Mouse (Mus musculus): Measurements from ENCODE around the gene Hsp90ab1.

Gene Hsp90ab1

DNA sequence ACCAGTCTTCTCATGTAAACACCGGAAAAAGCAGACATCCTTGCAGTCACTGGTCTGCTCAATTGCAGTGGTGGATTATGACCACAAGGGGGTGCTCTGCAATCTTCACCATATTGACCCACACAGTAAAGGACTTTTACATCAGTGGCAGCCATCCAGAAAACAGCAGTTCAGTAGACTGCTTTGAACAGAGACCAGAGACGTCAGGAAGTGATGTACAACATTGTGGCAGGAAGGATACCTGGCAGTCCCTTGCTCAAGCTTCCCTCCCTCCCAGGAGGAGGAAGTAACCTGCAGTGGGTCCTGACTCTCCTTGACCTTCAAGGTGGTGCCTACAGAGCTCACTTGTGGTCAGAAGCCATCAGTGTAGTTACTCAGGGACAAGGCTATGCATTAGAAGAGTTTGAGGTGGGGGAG, 8.5 kb upstream of the Hsp90ab1 start:
- DNase-seq (ENCODE audit: extremely low spot score, low read depth, low spot score), result no peak

DNA sequence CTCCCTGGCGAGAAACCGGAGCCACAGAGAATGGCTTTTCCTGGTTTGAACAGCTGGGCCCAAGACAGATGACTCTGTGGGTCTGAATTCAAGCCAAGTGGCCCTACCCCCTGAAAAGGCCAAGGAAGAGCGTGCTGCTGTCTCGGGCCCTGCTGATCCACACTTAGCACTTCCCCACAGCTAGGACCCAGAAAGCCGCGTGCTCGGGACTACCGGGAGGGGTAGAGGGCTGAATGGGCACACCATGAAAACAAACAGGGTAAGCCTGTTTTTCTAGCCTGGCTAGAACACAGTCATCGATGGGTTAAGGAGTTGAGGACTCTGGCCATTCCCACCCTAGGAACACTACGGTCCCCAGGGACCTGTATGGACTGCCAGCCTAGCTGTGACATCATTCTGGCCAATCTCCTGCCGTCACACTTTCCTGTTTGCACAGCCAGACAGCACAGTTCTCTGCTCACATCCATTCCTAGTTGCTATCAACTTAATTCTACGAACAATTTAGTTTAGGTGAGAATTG, 7.9 kb upstream of the Hsp90ab1 start:
- no peak for DNase-seq (ENCODE audit: extremely low spot score, low read depth, low spot score)

DNA sequence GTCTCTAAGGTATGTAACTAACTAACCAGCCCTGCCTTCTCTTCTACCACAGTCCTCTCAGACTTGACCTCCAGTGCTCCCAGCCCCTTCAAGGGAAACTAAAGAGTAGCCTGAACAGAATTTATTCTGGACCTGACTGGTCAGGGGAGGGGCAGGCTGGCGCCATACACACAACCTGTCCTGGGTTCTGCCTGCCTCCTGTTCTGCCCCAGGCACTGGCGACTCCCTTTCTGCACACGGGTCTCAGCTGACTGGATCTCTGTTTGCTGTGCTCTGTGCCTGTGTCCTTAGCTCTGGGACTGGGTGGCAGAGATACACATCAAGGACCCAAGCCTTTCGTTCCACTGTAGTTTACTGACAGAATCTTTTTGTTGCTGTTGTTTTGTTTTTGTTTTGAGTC, 6.5 kb upstream of the Hsp90ab1 start:
- DNase-seq (ENCODE audit: extremely low spot score, low read depth, low spot score), result no peak

DNA sequence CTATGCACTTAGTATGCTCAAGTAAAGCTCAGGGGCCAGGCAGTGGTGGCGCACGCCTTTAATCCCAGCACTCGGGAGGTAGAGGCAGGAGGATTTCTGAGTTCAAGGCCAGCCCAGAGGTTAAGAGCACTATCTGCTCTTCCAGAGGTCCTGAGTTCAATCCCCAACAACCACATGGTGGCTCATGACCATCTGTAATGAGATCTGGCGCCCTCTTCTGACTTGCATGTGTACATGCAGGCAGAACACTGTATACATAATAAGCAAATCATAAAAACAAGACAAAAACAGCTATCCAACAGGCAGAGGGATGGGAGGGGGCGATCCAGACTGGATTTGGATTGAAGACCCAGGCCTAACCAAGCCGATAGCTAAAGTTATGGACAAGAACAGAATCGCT, 5.8 kb upstream of the Hsp90ab1 start:
- DNase-seq (ENCODE audit: extremely low spot score, low read depth, low spot score), result no peak

DNA sequence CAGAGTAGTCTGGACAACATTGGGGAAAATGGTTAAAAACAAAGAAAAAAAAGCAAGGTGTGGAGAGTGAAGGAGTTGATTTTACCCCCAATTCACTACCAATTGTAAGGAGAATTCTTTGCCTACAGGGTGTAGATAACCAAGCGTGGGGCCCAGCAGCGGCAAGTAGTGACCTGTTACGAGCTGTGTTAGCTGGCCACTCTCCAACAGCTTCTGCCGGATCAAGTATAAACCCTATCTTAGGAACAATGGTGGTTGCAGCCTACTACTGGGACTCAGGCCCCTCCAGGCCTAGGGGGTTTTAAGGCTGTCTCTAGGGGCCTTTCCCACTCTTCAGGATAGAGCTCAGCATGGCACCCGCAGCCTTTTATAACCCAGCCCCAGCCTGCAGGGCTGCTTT, 5.2 kb upstream of the Hsp90ab1 start:
- no peak for DNase-seq (ENCODE audit: extremely low spot score, low read depth, low spot score)

DNA sequence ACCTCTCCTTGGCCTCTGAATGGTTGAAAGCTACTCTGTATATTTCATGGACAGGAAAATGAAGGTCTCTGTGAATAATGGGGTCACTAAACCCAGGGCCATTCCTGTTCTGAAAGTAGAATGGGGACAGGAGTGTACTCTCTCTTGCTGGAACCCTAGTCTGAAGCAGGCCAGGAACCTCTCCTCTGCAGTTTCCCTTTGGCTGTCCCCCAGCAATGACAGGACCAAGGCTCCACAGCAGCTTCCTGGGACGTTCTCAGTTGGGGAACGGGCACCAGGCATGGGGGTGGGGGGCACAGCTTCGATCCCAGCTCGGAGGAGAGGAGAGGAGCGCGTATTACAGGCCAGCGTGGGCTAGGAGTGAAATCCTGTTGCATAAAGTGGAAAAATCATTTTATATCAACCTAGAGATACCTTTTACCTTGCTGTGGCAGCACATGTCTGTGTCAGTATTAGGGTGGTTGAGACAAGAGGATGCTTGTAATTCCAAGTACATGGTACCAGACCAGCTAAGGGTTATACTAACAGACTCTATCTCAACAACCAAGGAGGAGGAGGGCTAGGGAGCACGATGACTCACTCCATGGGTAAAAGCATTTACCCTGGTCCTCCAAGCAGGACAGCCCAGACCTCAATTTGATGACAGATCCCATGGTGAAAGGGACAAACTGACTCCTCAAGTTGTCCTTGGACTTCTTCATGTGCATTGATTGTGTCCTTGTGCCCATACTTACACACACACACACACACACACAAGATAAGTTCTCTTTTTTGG, 2.2 kb upstream of the Hsp90ab1 start:
- no peak for DNase-seq (ENCODE audit: extremely low spot score, low read depth, low spot score)

DNA sequence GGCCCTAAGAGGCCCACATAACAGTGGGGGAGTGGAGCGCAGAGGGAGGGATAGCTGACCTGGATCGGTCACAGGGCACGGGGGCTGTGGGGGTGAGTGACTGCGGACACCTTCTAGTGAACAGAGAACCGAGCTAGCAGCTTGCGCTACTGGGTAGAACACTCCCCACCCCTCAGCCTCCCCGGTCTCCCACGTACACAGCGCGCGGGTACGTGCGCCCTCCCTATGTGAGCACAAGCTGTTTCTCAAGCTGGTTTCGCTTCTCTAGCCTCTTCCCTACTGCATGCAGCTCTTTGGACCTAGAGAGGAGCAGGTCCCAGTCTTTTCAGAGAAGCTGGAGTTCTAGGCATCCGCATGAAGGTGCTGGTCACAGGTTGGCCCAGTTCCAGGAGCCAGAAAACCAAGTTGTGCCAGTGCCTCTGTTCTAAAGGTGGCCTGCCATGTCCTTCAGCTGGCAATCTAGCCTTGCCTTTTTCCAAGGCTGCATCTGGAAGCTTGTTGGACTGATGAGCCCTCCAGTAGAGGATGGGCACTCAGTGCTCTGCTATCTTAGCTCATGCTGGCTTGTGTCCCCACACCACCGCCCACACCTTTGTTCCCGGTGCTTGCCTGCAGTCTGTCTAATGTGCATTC, 1.2 kb upstream of the Hsp90ab1 start:
- no peak for DNase-seq (ENCODE audit: extremely low spot score, low read depth, low spot score)

DNA sequence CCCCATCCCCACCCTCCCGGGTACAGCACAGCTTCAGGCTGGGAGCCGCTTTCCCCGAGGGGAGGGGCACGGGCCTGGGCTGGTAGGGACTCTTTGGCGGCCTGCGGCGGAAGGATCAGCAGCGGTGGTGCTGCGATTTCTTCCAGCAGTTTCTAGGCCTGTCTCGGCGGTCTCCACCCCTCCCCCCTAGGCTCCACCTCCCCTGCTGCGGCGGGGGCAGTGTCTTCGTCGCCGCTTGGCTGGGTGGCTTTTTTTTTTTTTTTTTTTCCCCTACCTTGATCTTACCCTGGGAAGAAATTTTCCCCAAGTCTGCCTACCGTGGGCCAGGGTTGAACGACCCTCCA, 681 bp upstream of the Hsp90ab1 start:
- no peak for DNase-seq (ENCODE audit: extremely low spot score, low read depth, low spot score)

DNA sequence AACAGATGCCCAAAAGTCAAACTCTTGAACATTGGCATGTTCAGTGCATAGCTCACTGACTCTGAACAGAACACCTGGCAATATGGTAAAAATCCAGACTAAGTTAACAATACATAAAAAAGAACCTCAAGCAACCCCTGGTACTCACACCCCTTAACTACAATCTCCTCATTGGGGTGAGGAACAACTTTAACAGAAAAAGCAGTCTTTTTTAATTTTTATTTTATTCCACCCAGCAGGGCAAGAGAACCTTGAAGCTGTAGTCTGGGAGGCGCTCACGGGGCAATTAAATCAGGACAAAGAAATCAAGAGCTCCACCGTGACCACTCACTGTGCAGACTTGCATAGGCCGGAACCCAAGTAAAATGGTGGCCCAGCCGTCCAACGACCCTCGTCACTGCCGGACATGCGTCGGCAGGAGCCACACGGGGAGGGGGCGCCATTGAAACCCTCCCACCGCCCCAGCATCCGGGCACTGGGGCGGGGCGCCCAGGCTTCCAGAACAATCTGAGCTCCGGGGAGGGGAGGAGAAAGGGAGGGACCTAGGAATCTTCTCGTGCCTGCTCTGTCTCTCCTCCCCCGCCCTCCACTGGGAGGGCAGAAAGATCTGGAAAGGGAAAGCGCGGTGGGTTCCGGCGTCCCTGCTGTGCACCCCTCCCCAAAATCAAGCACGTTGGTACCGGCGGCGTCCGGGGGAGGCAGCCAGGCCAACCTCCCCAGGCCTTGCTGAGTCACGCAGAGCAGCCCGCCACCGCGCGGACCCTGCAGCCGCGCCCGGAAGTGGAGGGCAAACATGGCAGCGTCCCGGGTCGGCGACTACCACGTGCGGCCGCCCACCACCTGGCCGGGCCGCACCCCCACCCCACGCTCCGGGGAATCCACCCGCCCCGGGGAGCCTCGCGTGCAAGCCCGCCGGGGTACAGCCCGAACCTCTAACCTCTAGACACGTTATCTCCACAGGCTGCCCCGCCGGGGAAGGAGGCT, 676 bp downstream of the Hsp90ab1 start:
- DNase-seq (ENCODE audit: extremely low spot score, low read depth, low spot score), result no peak

DNA sequence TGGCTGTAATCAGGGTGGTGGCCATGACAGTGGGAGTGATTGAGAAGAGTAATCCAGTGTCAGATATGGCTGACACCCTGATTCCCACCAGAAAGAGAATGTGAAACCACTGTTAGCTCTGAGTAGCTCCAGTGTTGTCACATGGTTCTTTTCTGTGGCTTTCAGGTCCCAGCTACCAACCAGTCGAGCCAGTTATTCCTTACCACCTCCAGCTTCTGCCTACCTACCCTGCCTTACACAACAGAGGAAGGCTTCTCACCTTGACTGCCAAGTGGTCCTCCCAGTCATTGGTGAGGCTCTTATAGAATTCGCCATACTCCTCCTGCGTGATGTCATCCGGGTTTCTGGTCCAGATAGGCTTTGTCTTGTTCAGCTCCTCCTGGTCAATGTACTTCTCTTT, 3.1 kb downstream of the Hsp90ab1 start:
- no peak for DNase-seq (ENCODE audit: extremely low spot score, low read depth, low spot score)

DNA sequence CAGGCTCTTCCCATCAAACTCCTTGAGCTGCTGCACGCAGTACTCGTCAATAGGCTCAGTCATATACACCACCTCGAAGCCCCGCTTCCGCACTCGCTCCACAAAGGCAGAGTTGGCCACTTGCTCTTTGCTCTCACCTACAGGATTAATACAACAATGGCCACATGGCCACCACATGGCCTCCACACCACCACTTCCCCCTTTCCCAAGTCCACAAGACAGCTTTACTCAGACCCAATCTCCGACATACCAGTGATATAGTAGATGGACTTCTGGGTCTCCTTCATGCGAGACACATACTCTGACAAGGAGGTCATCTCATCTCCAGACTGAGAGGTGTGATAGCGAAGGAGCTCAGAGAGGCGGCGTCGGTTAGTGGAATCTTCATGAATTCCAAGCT, 4.1 kb downstream of the Hsp90ab1 start:
- DNase-seq (ENCODE audit: extremely low spot score, low read depth, low spot score), result no peak

DNA sequence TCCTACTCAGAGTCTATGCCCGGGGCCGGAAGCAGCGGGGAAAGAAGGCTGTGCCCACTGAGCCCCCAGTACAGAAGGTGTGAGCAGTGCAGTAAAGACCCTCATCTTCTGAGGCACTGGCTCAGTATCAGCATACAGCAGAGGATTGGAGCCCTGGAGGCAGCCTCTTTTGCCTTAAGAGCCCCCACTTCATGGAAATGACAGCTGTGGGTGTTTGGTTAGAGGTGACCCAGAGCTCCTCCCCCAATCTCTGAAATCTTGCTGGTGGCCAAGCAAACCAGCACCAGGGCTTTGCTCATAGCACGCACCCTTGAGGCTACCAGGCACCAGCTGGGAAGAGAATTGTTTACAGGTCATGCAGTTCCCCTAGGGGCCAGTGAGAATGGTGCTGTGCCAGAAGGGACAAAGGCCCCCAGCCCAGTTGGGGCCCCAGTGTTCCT, 5.9 kb downstream of the Hsp90ab1 start:
- DNase-seq (ENCODE audit: extremely low spot score, low read depth, low spot score), result no peak

DNA sequence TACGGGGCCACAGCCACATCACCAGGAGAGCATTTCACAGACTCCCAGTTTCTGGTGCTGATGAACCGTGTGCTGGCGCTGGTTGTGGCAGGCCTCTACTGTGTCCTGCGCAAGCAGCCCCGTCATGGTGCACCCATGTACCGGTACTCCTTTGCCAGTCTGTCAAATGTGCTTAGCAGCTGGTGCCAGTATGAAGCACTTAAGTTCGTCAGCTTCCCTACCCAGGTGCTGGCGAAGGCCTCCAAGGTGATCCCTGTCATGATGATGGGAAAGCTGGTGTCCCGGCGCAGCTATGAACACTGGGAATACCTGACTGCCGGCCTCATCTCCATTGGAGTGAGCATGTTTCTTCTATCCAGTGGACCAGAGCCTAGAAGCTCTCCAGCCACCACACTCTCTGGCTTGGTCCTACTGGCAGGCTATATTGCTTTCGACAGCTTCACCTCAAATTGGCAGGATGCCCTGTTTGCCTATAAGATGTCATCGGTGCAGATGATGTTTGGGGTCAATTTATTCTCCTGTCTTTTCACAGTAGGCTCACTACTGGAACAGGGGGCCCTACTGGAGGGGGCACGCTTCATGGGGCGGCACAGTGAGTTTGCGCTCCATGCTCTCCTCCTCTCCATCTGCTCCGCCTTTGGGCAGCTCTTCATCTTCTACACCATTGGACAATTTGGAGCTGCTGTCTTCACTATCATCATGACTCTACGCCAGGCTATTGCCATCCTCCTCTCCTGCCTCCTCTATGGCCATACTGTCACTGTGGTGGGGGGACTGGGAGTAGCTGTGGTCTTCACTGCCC, 6.5 kb downstream of the Hsp90ab1 start:
- DNase-seq (ENCODE audit: extremely low spot score, low read depth, low spot score), result no peak

DNA sequence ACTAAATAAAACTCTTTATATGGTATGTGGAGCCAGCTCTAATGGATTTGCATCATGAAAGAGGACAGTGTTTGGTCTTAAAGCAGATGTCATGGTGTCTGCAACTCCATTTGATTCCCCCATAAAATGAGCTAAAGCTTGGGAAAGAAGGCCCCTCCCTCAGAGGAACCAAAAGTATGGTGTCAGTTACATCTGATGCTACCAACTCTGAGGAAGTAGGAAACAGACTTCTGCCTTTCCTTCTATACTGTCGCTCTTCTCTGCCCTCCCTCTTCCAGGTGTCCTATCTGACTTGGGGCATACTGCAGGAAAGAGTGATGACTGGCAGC, 7.1 kb downstream of the Hsp90ab1 start:
- no peak for DNase-seq (ENCODE audit: extremely low spot score, low read depth, low spot score)

DNA sequence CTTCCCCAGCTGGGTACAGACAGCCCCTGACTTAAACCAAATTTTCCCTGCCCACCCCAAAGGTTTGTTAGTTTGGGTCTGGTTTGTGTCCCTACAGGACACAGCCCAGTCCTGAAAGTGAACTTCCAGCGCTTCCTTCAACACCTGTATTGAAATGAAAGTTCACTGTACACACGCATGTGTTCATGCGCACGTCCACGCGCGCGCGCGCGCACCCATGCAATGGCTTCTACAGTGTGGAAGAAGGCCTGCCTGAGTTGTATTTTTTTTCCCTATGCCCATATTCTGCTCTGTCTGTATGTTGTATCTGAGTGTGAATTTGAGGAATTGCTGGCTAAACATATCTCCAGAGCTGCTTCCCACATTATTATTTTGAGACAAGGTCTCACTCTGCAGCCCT, 8.0 kb downstream of the Hsp90ab1 start:
- no peak for DNase-seq (ENCODE audit: extremely low spot score, low read depth, low spot score)

DNA sequence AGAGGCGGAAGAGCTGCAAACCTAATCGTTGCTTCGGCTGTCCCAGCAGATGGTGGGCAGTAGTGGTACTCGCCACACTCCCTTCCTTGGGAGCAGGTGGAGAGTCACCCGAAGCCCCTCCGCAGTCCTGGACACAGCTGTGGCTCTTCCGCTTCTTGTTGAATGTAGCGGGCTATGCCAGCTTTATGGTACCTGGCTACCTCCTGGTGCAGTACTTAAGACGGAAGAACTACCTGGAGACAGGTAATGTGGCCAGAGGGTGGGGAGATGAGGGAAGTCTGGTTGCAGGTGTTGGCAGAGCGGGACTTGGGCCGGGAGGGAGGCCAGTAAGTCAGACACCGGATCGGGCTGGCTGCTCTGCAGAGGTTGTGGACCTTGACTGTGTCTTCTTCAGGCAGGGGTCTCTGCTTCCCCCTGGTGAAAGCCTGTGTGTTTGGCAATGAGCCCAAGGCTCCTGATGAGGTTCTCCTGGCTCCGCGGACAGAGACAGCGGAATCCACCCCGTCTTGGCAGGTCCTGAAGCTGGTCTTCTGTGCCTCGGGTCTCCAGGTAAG, 8.5 kb downstream of the Hsp90ab1 start:
- DNase-seq (ENCODE audit: extremely low spot score, low read depth, low spot score), result no peak

DNA sequence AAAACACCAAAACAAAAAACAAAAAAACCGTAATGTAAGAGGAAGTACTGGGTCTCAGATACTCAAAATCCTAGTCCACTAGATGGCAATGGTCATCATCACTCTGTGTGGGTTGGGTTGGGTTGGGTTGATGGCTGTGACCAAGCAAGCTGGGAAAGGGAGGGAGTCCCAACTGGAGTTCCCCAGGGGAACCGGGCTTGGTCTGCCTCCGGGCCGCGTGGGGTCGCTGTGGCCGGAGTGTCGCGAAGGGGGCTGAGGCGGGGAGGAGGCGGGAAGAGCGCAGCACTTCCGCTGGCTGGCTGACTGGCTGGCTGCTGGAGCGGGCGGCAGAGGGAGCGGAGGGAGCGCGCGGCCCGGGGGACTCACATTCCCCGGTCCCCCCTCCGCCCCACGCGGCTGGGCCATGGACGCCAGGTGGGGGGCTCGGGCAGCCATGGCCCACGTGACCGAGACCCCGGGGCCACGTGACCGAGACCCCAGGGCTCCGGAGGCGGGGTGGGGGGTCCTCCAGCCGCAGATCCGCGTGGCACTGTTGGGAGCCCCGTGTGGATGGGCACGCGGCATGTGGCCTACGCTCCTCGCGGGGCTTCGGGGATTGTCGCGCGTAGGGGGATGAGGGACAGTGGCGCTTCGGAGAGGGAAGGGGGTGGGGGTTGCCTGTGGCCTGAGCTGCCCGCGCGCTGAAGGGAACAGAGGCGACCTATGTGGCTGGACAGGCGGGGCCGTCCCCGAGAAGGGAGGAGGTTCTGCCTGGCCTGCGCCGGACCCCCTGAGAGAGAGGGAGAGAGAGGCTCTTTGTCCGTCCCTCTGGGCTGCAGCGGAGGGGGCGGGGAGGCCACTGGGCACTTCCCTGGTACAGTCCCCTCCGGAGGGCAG, 9.2 kb downstream of the Hsp90ab1 start, which contains the start of gene Slc35b2:
Slc35b2 (plus strand) TSS at position 220 of the 876 bp plus-strand sequence.
- no peak for DNase-seq (ENCODE audit: extremely low spot score, low read depth, low spot score)

DNA sequence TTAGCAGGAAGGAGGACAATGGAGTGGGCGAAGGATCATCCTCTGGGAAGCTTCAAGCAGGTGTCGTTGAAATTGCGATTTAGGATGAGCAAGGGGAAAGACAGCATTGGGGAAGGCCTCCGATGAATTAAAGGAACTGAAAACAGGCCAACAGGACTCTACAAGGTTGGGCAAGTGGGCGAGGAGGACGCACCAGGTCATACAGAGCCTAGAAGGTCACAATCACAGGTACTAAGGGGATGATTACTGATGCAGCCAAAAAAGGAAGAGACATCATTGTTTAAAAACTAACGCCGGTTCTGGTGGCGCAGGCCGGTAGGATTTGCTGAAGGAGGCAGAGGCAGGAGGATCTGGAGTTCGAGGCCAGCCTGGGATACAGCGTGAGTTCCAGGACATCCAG, 9.9 kb downstream of the Hsp90ab1 start:
- DNase-seq (ENCODE audit: extremely low spot score, low read depth, low spot score), result no peak

DNA sequence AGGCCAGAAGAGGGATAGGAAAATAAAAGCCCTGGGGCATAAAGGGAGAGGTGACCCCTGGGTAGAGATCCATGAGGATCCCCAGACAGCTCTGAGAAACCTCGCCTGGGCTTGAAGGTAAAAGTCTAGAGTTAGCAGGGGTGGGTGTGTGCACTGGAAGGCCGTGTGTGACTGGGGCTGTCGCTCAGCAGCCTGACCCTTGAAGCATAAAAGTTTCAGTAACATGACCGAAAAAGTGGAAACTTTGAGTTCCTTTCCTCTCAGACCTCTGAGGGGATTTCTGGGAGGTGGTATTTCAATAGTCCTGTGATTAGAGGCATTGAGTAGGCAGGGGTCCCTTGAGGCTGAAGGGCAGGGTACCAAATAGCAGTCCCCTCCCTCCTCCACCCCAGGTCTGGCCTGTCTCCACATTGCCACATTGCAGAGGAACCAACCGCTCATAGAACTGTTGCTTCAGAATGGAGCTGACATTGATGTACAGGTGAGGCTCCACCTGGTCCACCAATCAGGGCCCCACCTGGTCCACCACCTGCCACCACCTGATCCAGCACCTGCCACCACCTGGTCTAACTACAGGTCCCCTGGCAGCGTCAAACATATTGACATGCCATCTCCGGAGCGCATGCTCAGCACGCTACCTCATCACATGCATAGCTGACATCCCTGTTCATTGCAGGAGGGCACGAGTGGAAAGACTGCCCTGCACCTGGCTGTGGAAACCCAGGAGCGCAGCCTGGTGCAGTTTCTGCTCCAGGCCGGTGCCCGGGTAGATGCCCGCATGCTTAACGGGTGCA, 13.1 kb downstream of the Hsp90ab1 start:
- DNase-seq (ENCODE audit: extremely low spot score, low read depth, low spot score), result no peak

Data from hindlimb bud, embryonic 11.5 days (tissue).